Mouse (Mus musculus) limb, embryonic 11.5 days (tissue): ENCODE results near the gene 2700049A03Rik. TPM values are rescaled to one million over a fixed set of nuclear protein-coding genes. Genes with fewer than 3 reads are reported as not detected.

Experiments used
- ATAC-seq: fragments of 200-750 bp; cut with Nextera tagmentation; 2 replicates; pipeline ENCODE4 v1.8.0; 2017; ENCODE audit warnings: low read depth; ENCODE audit not compliant: insufficient number of reproducible peaks, low FRiP score, low TSS enrichment
- DNase-seq: peaks from one replicate; pipeline ENCODE4 v3.0.0-alpha.2; 2015; ENCODE audit warnings: low spot score
- H3K27ac ChIP-seq: fragments of 300-500 bp; sonication (generic); replicated peaks from 2 replicates; pipeline ENCODE4 v1.5.1; 2014; ENCODE audit warnings: low read depth, mild to moderate bottlenecking, low read length
- H3K27me3 ChIP-seq: fragments of 300-500 bp; sonication (generic); 2 replicates; pipeline ENCODE4 v1.6.1; 2014; ENCODE audit warnings: mild to moderate bottlenecking, low read length, mixed read lengths; ENCODE audit not compliant: control insufficient read depth, insufficient read depth
- H3K36me3 ChIP-seq: fragments of 300-500 bp; sonication (generic); 2 replicates; pipeline ENCODE4 v1.6.1; 2014; ENCODE audit warnings: mild to moderate bottlenecking, low read length, moderate library complexity, mixed read lengths; ENCODE audit not compliant: control insufficient read depth, insufficient read depth
- H3K4me1 ChIP-seq: fragments of 300-500 bp; sonication (generic); 2 replicates; pipeline ENCODE4 v1.6.1; 2014; ENCODE audit warnings: low read length, mixed read lengths; ENCODE audit not compliant: control insufficient read depth, insufficient read depth
- H3K4me2 ChIP-seq: fragments of 300-500 bp; sonication (generic); 2 replicates; pipeline ENCODE4 v1.6.1; 2014; ENCODE audit warnings: low read depth, mild to moderate bottlenecking, moderate library complexity; ENCODE audit not compliant: severe bottlenecking
- H3K4me3 ChIP-seq: fragments of 300-500 bp; sonication (generic); 2 replicates; pipeline ENCODE4 v1.5.1; 2014; ENCODE audit warnings: low read depth, low read length
- H3K9ac ChIP-seq: fragments of 300-500 bp; sonication (generic); 2 replicates; pipeline ENCODE4 v1.6.1; 2014; ENCODE audit warnings: mild to moderate bottlenecking, low read length
- H3K9me3 ChIP-seq: fragments of 300-500 bp; sonication (generic); 2 replicates; pipeline ENCODE4 v1.6.1; 2016; ENCODE audit warnings: low read length; ENCODE audit not compliant: control insufficient read depth
- WGBS: fragments of 180-500 bp; shearing (Covaris S2); extraction: QIAGEN DNeasy Blood & Tissue Kit; methylation state at CpG from one replicate; pipeline ENCODE4 v1.1.7; 2014; 5-methylcytosine and 5-hydroxymethylcytosine counted together
- polyA plus RNA-seq: library from polyadenylated mRNA; unstranded; fragments of >200 nt; fragmentation: Nextera tagmentation; extraction: Ambion mirVana; gene quantifications from 2 replicates; pipeline ENCODE4 v1.2.1, GENCODE M21; 2014

The 2700049A03Rik gene
- polyA plus RNA-seq, 1 experiment from 2014 or later: 23.5 TPM

GRCm38 (mm10) chr12:71149456-71149855 lies 12.8 kb downstream of the 2700049A03Rik start:
- 91% methylated on average over 6 of the region's 6 CpGs for WGBS
- no peak overlapping the region for H3K9ac ChIP-seq
- H3K4me3 ChIP-seq: no peak overlapping the region
- H3K27me3 ChIP-seq: no peaks in the 10 kb centered on the region
- ATAC-seq: no peak
- DNase-seq: no peak
- no peaks in the 10 kb centered on the region for H3K9me3 ChIP-seq
- H3K27ac ChIP-seq: no peak overlapping the region
- H3K4me2 ChIP-seq: no peak overlapping the region
- H3K36me3 ChIP-seq: peaks cover 14% of the 10 kb centered on the region
- H3K4me1 ChIP-seq: no peaks in the 10 kb centered on the region

DNA sequence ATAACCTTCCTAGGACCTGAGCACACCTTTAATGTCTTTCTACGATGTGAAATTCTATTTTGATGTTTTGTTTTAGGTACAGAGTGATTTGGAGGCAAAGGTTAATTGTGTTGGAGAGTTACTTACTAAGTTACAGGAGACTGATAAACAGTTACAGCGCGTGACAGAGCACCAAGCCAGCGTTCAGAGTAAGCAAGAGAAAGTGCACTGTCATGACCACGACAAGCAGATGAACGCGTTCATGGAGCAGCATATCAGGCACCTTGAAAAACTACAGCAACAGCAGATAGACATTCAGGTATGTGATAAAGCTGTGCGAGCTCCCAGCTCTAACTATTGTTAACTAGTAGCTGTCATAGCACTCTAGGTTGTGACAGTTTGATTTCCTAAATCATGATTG lies 13.5 kb downstream of the 2700049A03Rik start:
- Histone ChIP-seq H3K27ac (no peak overlapping the region), H3K4me1 (no peaks in the 10 kb centered on the region), H3K4me2 (no peak overlapping the region), H3K36me3 (peaks cover 14% of the 10 kb centered on the region), H3K4me3 (no peak overlapping the region), H3K27me3 (no peaks in the 10 kb centered on the region), H3K9me3 (no peaks in the 10 kb centered on the region), H3K9ac (no peak overlapping the region)
- DNase-seq: no peak
- no peak for ATAC-seq
- 93% methylated on average over 8 of the region's 8 CpGs for WGBS

DNA sequence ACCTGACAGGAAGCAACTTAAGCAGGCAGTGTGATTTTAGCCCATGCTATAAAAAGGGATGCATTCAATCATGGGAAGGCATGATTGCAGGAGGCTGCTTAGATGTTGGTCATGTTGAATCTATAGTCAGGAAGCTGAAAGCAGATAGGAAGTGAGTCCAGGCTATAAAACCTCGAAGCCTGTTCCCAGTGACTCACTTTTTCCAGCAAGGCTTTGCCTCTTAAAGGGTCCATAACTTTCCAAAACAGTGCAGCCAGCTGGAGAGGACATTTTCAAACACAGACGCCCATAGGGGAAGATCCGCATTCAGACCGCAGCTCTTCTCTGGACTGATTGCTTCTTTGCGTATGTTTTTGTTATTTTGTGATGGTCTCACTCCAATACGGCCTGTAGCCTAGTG lies 18.3 kb downstream of the 2700049A03Rik start:
- H3K9me3 ChIP-seq: no peaks in the 10 kb centered on the region
- ATAC-seq (no peak), DNase-seq (no peak)
- H3K27ac ChIP-seq: no peak overlapping the region
- H3K36me3 ChIP-seq: peaks cover 11% of the 10 kb centered on the region
- H3K9ac ChIP-seq: no peak overlapping the region
- H3K4me1 ChIP-seq: no peaks in the 10 kb centered on the region
- H3K4me2 ChIP-seq: no peak overlapping the region
- H3K27me3 ChIP-seq: no peaks in the 10 kb centered on the region
- no peak overlapping the region for H3K4me3 ChIP-seq
- WGBS: 94% methylated on average over 6 of the region's 6 CpGs

DNA sequence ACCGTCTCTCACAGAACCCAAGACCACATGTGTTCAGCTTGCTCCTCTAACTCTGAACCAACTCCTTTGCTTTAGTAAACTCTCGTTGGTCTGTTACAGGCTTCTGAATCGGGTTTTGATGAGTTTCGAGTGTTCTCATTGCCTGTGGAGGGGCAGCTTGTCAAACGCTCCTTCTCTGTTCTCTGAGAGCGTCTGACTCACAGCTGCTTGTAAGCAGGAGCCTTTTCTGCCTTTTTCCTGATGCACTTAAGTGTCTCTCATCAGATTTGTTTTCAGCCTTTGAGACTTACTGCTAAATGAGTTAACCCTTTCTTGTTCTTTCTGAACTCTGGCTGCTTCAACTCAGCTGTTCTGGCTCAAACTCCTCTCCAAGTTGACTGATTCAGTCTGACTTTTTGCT lies 21.3 kb downstream of the 2700049A03Rik start:
- 85% methylated on average over 6 of the region's 6 CpGs for WGBS
- H3K27ac ChIP-seq: no peak overlapping the region
- DNase-seq (no peak), ATAC-seq (no peak)
- peaks cover 14% of the 10 kb centered on the region; the same call in 1 of the 2 replicates for H3K36me3 ChIP-seq
- H3K4me2 ChIP-seq: no peak overlapping the region
- no peaks in the 10 kb centered on the region for H3K27me3 ChIP-seq
- no peaks in the 10 kb centered on the region for H3K9me3 ChIP-seq
- no peaks in the 10 kb centered on the region for H3K4me1 ChIP-seq
- no peak overlapping the region for H3K9ac ChIP-seq
- no peak overlapping the region for H3K4me3 ChIP-seq

GRCm38 (mm10) chr12:71164410-71164809 lies 27.8 kb downstream of the 2700049A03Rik start:
- WGBS: 96% methylated on average over 9 of the region's 9 CpGs
- Histone ChIP-seq H3K27me3 (no peaks in the 10 kb centered on the region), H3K4me1 (no peaks in the 10 kb centered on the region), H3K4me2 (no peak overlapping the region), H3K4me3 (no peak overlapping the region), H3K9me3 (no peaks in the 10 kb centered on the region), H3K9ac (no peak overlapping the region), H3K27ac (no peak overlapping the region), H3K36me3 (peaks cover 15% of the 10 kb centered on the region; the same call in 1 of the 2 replicates)
- ATAC-seq (no peak), DNase-seq (no peak)

GRCm38 (mm10) chr12:71169911-71170310 lies 33.3 kb downstream of the 2700049A03Rik start:
- 81% methylated on average over 1 of the region's 1 CpGs for WGBS
- no peak overlapping the region for H3K4me3 ChIP-seq
- no peak overlapping the region for H3K9ac ChIP-seq
- H3K36me3 ChIP-seq: peaks cover 8% of the 10 kb centered on the region; the same call in 1 of the 2 replicates
- ATAC-seq (no peak), DNase-seq (no peak)
- no peak overlapping the region for H3K4me2 ChIP-seq
- no peaks in the 10 kb centered on the region for H3K4me1 ChIP-seq
- no peaks in the 10 kb centered on the region for H3K9me3 ChIP-seq
- no peaks in the 10 kb centered on the region for H3K27me3 ChIP-seq
- no peak overlapping the region for H3K27ac ChIP-seq

DNA sequence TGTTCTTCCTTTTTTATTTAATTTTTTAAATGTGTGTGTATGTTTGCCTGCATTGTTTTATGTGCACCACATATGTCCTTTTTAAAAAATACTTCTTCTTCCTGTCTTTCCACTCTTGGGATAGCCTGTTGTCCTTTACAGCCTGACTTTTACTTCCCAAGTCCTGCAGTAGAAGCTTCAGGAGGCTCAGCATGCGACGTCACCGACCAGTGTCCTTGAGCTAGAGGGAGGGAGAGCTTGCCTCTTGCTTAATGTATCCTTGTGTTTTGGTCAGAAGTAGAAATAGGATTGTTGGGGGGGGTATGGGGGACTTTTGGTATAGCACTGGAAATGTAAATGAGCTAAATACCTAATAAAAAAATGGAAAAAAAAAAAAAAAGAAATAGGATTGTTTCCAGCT lies 47.1 kb downstream of the 2700049A03Rik start:
- H3K4me2 ChIP-seq: no peak overlapping the region
- no peak overlapping the region for H3K27ac ChIP-seq
- 94% methylated on average over 3 of the region's 3 CpGs for WGBS
- H3K4me3 ChIP-seq: no peak overlapping the region
- no peak overlapping the region for H3K9ac ChIP-seq
- DNase-seq: no peak
- H3K4me1 ChIP-seq: no peaks in the 10 kb centered on the region
- no peaks in the 10 kb centered on the region for H3K27me3 ChIP-seq
- H3K36me3 ChIP-seq: peaks cover 13% of the 10 kb centered on the region
- ATAC-seq: no peak
- no peaks in the 10 kb centered on the region for H3K9me3 ChIP-seq

DNA sequence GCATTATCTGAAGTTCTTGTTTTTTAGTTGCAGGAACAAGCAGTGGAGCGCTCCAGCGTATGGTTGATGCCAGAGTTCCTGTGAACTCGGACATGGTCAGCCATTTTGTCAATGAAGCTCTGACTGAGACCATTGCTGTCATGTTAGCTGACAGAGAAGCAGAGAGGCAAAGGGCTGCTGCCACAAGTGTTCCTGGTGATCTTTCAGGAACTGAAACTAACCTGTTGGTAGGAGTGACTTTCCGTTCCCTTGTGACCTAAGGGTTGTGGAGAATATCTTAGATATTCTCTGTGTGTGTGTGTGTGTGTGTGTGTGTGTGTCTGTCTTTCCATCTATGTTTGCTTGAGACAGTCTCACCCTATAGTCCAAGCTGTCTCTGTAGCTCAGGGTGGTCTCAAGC lies 47.7 kb downstream of the 2700049A03Rik start:
- WGBS: 96% methylated on average over 4 of the region's 4 CpGs
- Histone ChIP-seq H3K9ac (no peak overlapping the region), H3K27me3 (no peaks in the 10 kb centered on the region), H3K4me3 (no peak overlapping the region), H3K27ac (no peak overlapping the region), H3K4me1 (no peaks in the 10 kb centered on the region), H3K9me3 (no peaks in the 10 kb centered on the region), H3K36me3 (peaks cover 13% of the 10 kb centered on the region), H3K4me2 (no peak overlapping the region)
- DNase-seq (no peak), ATAC-seq (no peak)

DNA sequence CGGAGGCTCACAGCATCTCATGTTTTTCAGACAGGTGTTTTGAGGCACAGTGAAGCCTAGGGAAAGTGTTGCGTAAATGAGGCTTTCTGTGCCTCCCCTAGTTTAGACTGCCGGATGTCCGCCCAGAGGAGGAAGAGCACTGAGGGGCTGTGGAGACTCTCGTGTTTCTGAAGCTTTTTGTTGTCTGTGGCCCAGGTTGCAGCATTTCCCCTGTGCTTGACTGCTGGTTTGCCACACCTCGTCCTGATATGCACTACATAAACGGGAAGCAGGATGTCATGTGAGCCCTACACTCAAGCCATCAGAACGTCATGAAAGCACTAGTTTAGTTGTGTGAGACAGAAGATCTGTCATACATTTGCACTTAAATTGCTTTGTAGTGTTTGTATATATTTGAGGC lies 56.1 kb downstream of the 2700049A03Rik start:
- Histone ChIP-seq H3K27ac (no peak overlapping the region), H3K9ac (no peak overlapping the region), H3K27me3 (no peaks in the 10 kb centered on the region), H3K4me2 (no peak overlapping the region), H3K4me3 (no peak overlapping the region), H3K4me1 (no peaks in the 10 kb centered on the region), H3K9me3 (no peaks in the 10 kb centered on the region), H3K36me3 (peaks cover 9% of the 10 kb centered on the region)
- WGBS: 81% methylated on average over 8 of the region's 8 CpGs
- DNase-seq (no peak), ATAC-seq (no peak)
